Mouse (Mus musculus): ENCODE data around the gene Nphp4. TPM values are rescaled to one million over a fixed set of nuclear protein-coding genes. Genes with fewer than 3 reads are reported as not detected.

The Nphp4 gene
- polyA plus RNA-seq, 1 experiment, result 3.1 TPM

GRCm38 (mm10) chr4:152512221-152512925 is 35.9 kb downstream of the Nphp4 start:
- WGBS, result 81% methylated on average over 18 of the region's 18 CpGs
- TF ChIP-seq CTCF (IDR thresholded peaks at IDR 0.05; ENCODE audit: insufficient read depth, low read length) (no peak), POLR2A (IDR thresholded peaks at IDR 0.05; ENCODE audit: borderline replicate concordance, extremely low read depth, low read depth, low read length) (no peak)
- no peak for DNase-seq
- no peak overlapping the region for H3K4me3 ChIP-seq (replicated peaks; ENCODE audit: extremely low read depth, low read depth, low read length)
- no peaks in the 10 kb centered on the region for H3K4me1 ChIP-seq (ENCODE audit: control insufficient read depth, insufficient read depth, low read length)

- no peak overlapping the region for H3K4me3 ChIP-seq (replicated peaks; ENCODE audit: extremely low read depth, low read depth, low read length)
- no peaks in the 10 kb centered on the region for H3K4me1 ChIP-seq (ENCODE audit: control insufficient read depth, insufficient read depth, low read length)
- no peak for DNase-seq
- 69% methylated on average over 7 of the region's 7 CpGs for WGBS
- TF ChIP-seq POLR2A (IDR thresholded peaks at IDR 0.05; ENCODE audit: borderline replicate concordance, extremely low read depth, low read depth, low read length) (no peak), CTCF (IDR thresholded peaks at IDR 0.05; ENCODE audit: insufficient read depth, low read length) (no peak)
Measured at GRCm38 (mm10) chr4:152514884-152515283, 38.4 kb downstream of the Nphp4 start.

GRCm38 (mm10) chr4:152519106-152519505 is 42.6 kb downstream of the Nphp4 start:
- TF ChIP-seq CTCF (IDR thresholded peaks at IDR 0.05; ENCODE audit: insufficient read depth, low read length) (no peak), POLR2A (IDR thresholded peaks at IDR 0.05; ENCODE audit: borderline replicate concordance, extremely low read depth, low read depth, low read length) (no peak)
- Histone ChIP-seq H3K4me3 (replicated peaks; ENCODE audit: extremely low read depth, low read depth, low read length) (no peak overlapping the region), H3K4me1 (ENCODE audit: control insufficient read depth, insufficient read depth, low read length) (no peaks in the 10 kb centered on the region)
- no peak for DNase-seq
- WGBS, result 74% methylated on average over 10 of the region's 10 CpGs

- TF ChIP-seq POLR2A (IDR thresholded peaks at IDR 0.05; ENCODE audit: borderline replicate concordance, extremely low read depth, low read depth, low read length) (no peak), CTCF (IDR thresholded peaks at IDR 0.05; ENCODE audit: insufficient read depth, low read length) (peak; percentile 78)
- H3K4me3 ChIP-seq (replicated peaks; ENCODE audit: extremely low read depth, low read depth, low read length), result no peak overlapping the region
- 29% methylated on average over 6 of the region's 6 CpGs for WGBS
- H3K4me1 ChIP-seq (ENCODE audit: control insufficient read depth, insufficient read depth, low read length), result no peaks in the 10 kb centered on the region
- DNase-seq, result peak; percentile 31
Measured at GRCm38 (mm10) chr4:152520083-152520482, 43.6 kb downstream of the Nphp4 start.

GRCm38 (mm10) chr4:152532872-152533271 is 56.4 kb downstream of the Nphp4 start:
- H3K4me3 ChIP-seq (replicated peaks; ENCODE audit: extremely low read depth, low read depth, low read length), result no peak overlapping the region
- TF ChIP-seq CTCF (IDR thresholded peaks at IDR 0.05; ENCODE audit: insufficient read depth, low read length), result no peak
- no peak for TF ChIP-seq POLR2A (IDR thresholded peaks at IDR 0.05; ENCODE audit: borderline replicate concordance, extremely low read depth, low read depth, low read length)
- WGBS, result 66% methylated on average over 9 of the region's 9 CpGs
- DNase-seq, result no peak
- no peaks in the 10 kb centered on the region for H3K4me1 ChIP-seq (ENCODE audit: control insufficient read depth, insufficient read depth, low read length)

GRCm38 (mm10) chr4:152539756-152540155 is 63.2 kb downstream of the Nphp4 start:
- WGBS, result 80% methylated on average over 12 of the region's 12 CpGs
- no peak for DNase-seq
- no peaks in the 10 kb centered on the region for H3K4me1 ChIP-seq (ENCODE audit: control insufficient read depth, insufficient read depth, low read length)
- TF ChIP-seq POLR2A (IDR thresholded peaks at IDR 0.05; ENCODE audit: borderline replicate concordance, extremely low read depth, low read depth, low read length) (no peak), CTCF (IDR thresholded peaks at IDR 0.05; ENCODE audit: insufficient read depth, low read length) (no peak)
- no peak overlapping the region for H3K4me3 ChIP-seq (replicated peaks; ENCODE audit: extremely low read depth, low read depth, low read length)

- 31% methylated on average over 8 of the region's 9 CpGs for WGBS
- no peak for TF ChIP-seq POLR2A (IDR thresholded peaks at IDR 0.05; ENCODE audit: borderline replicate concordance, extremely low read depth, low read depth, low read length)
- no peak for TF ChIP-seq CTCF (IDR thresholded peaks at IDR 0.05; ENCODE audit: insufficient read depth, low read length)
- Histone ChIP-seq H3K4me3 (replicated peaks; ENCODE audit: extremely low read depth, low read depth, low read length) (no peak overlapping the region), H3K4me1 (ENCODE audit: control insufficient read depth, insufficient read depth, low read length) (no peaks in the 10 kb centered on the region)
- no peak for DNase-seq
Measured at GRCm38 (mm10) chr4:152541172-152541571, 64.7 kb downstream of the Nphp4 start.

GRCm38 (mm10) chr4:152542447-152542846 is 65.9 kb downstream of the Nphp4 start:
- no peaks in the 10 kb centered on the region for H3K4me1 ChIP-seq (ENCODE audit: control insufficient read depth, insufficient read depth, low read length)
- TF ChIP-seq POLR2A (IDR thresholded peaks at IDR 0.05; ENCODE audit: borderline replicate concordance, extremely low read depth, low read depth, low read length), result no peak
- 0 out of 2 replicates have a peak, but pooled peaks have one; percentile 4 for TF ChIP-seq CTCF (IDR thresholded peaks at IDR 0.05; ENCODE audit: insufficient read depth, low read length)
- no peak overlapping the region for H3K4me3 ChIP-seq (replicated peaks; ENCODE audit: extremely low read depth, low read depth, low read length)
- 96% methylated on average over 11 of the region's 11 CpGs for WGBS
- DNase-seq, result no peak

GRCm38 (mm10) chr4:152546481-152546880 is 70.0 kb downstream of the Nphp4 start:
- WGBS, result 59% methylated on average over 8 of the region's 8 CpGs
- no peak for DNase-seq
- H3K4me3 ChIP-seq (replicated peaks; ENCODE audit: extremely low read depth, low read depth, low read length), result no peak overlapping the region
- H3K4me1 ChIP-seq (ENCODE audit: control insufficient read depth, insufficient read depth, low read length), result no peaks in the 10 kb centered on the region
- TF ChIP-seq CTCF (IDR thresholded peaks at IDR 0.05; ENCODE audit: insufficient read depth, low read length), result no peak

GRCm38 (mm10) chr4:152547886-152548663 is 71.6 kb downstream of the Nphp4 start:
- no peaks in the 10 kb centered on the region for H3K4me1 ChIP-seq (ENCODE audit: control insufficient read depth, insufficient read depth, low read length)
- no peak overlapping the region for H3K4me3 ChIP-seq (replicated peaks; ENCODE audit: extremely low read depth, low read depth, low read length)
- no peak for TF ChIP-seq POLR2A (IDR thresholded peaks at IDR 0.05; ENCODE audit: borderline replicate concordance, extremely low read depth, low read depth, low read length)
- 45% methylated on average over 37 of the region's 37 CpGs for WGBS
- DNase-seq, result no peak
